Mouse (Mus musculus) myocyte (in vitro differentiated cells): ENCODE data around the gene Ccl3. TPM values are rescaled to one million over a fixed set of nuclear protein-coding genes. Genes with fewer than 3 reads are reported as not detected.

ENCODE experiments used
- H3K27me3 ChIP-seq: one replicate; pipeline ENCODE4 v1.6.1; 2011; ENCODE audit not compliant: control insufficient read depth, insufficient read depth, insufficient read length
- H3K36me3 ChIP-seq: one replicate; pipeline ENCODE4 v1.6.1; 2011; ENCODE audit not compliant: control insufficient read depth, insufficient read depth
- H3K4me2 ChIP-seq: one replicate; pipeline ENCODE4 v1.6.1; 2011; ENCODE audit warnings: low read depth, control low read depth
- H3K4me3 ChIP-seq: one replicate; pipeline ENCODE4 v1.5.1; 2011; ENCODE audit warnings: mild to moderate bottlenecking, control low read depth, moderate library complexity
- H3K79me2 ChIP-seq: one replicate; pipeline ENCODE4 v1.6.1; 2011; ENCODE audit not compliant: control insufficient read depth, insufficient read depth
- H3ac ChIP-seq: one replicate; pipeline ENCODE4 v1.6.1; 2011; ENCODE audit not compliant: control insufficient read depth, insufficient read length
- CEBPB ChIP-seq: IDR thresholded peaks from 2 replicates; pipeline ENCODE4 v1.6.1; 2011; ENCODE audit warnings: mild to moderate bottlenecking, moderate library complexity; ENCODE audit not compliant: poor library complexity, insufficient read depth, severe bottlenecking
- E2F4 ChIP-seq: IDR thresholded peaks from one replicate; pipeline ENCODE4 v1.6.1; 2011; ENCODE audit warnings: mild to moderate bottlenecking, control low read depth, moderate library complexity; ENCODE audit not compliant: insufficient read depth
- MAX ChIP-seq: IDR thresholded peaks from one replicate; pipeline ENCODE4 v1.6.1; 2011; ENCODE audit warnings: low read depth, mild to moderate bottlenecking, control low read depth
- MYOD1 ChIP-seq, 3 experiments: IDR thresholded peaks; one replicate each; pipeline ENCODE4 v1.6.1; 2011; ENCODE audit warnings: control low read depth in 2 of 3, low read depth in 2 of 3, mild to moderate bottlenecking in 2 of 3, moderate library complexity in 1 of 3; ENCODE audit not compliant: insufficient read length in 2 of 3, control insufficient read depth in 1 of 3
- MYOG ChIP-seq, 3 experiments: IDR thresholded peaks; one replicate each; pipeline ENCODE4 v1.6.1; 2011; ENCODE audit warnings: control low read depth in 2 of 3, low read depth in 2 of 3, mild to moderate bottlenecking in 2 of 3; ENCODE audit not compliant: insufficient read length in 2 of 3, control insufficient read depth in 1 of 3, insufficient read depth in 1 of 3
- POLR2A ChIP-seq: IDR thresholded peaks from one replicate; pipeline ENCODE4 v1.6.1; 2011; ENCODE audit warnings: low read depth, mild to moderate bottlenecking, control low read depth, moderate library complexity; ENCODE audit not compliant: insufficient read length
- POLR2AphosphoS2 ChIP-seq: IDR thresholded peaks from one replicate; pipeline ENCODE4 v1.6.1; 2011; ENCODE audit warnings: low read depth, control low read depth; ENCODE audit not compliant: insufficient read length
- REST ChIP-seq: IDR thresholded peaks from one replicate; pipeline ENCODE4 v1.6.1; 2011; ENCODE audit warnings: mild to moderate bottlenecking, control low read depth, moderate library complexity; ENCODE audit not compliant: insufficient read depth, insufficient read length
- SRF ChIP-seq: IDR thresholded peaks from one replicate; pipeline ENCODE4 v1.6.1; 2011; ENCODE audit warnings: low read depth; ENCODE audit not compliant: control insufficient read depth, insufficient read length
- TCF12 ChIP-seq: IDR thresholded peaks from one replicate; pipeline ENCODE4 v1.6.1; 2011; ENCODE audit warnings: mild to moderate bottlenecking, control low read depth; ENCODE audit not compliant: poor library complexity, insufficient read depth, severe bottlenecking
- TCF3 ChIP-seq: IDR thresholded peaks from one replicate; pipeline ENCODE4 v1.6.1; 2011; ENCODE audit warnings: low read depth, control low read depth; ENCODE audit not compliant: insufficient read length
- USF1 ChIP-seq: IDR thresholded peaks from one replicate; pipeline ENCODE4 v1.6.1; 2011; ENCODE audit warnings: low read depth, mild to moderate bottlenecking, control low read depth, moderate library complexity
- polyA plus RNA-seq: library from polyadenylated mRNA; unstranded; fragments of >200 nt; fragmentation: generic; extraction: Trizol; gene quantifications from one replicate; pipeline ENCODE4 v1.2.1, GENCODE M21; 2012; ENCODE audit warnings: missing spikeins

The Ccl3 gene
- polyA plus RNA-seq, 1 experiment, result not detected

- Histone ChIP-seq H3K79me2 (no peaks in the 10 kb centered on the region), H3K4me2 (no peak overlapping the region), H3K27me3 (no peaks in the 10 kb centered on the region), H3K36me3 (no peaks in the 10 kb centered on the region), H3ac (no peak overlapping the region), H3K4me3 (no peak overlapping the region)
- no peak for TF ChIP-seq TCF3
- no peak for TF ChIP-seq CEBPB
- TF ChIP-seq MYOG (IDR thresholded peaks at IDR 0.05; ENCODE audit: control insufficient read depth in 1 of 3, insufficient read depth in 1 of 3, insufficient read length in 2 of 3, low read depth in 2 of 3), result no peak
- no peak for TF ChIP-seq SRF
- TF ChIP-seq MYOD1 (IDR thresholded peaks at IDR 0.05; ENCODE audit: control insufficient read depth in 1 of 3, insufficient read length in 2 of 3, low read depth in 2 of 3), result no peak
- no peak for TF ChIP-seq MAX
- no peak for TF ChIP-seq REST
- TF ChIP-seq E2F4, result no peak
- TF ChIP-seq POLR2A, result no peak
- no peak for TF ChIP-seq POLR2AphosphoS2
- TF ChIP-seq USF1, result no peak
- TF ChIP-seq TCF12, result no peak
Observed at GRCm38 (mm10) chr11:83639533-83639932, 9.6 kb downstream of the Ccl3 start.

GRCm38 (mm10) chr11:83638934-83639333 lies 10.2 kb downstream of the Ccl3 start:
- H3K36me3 ChIP-seq, result no peaks in the 10 kb centered on the region
- H3K4me2 ChIP-seq, result no peak overlapping the region
- no peak overlapping the region for H3K4me3 ChIP-seq
- H3K79me2 ChIP-seq, result no peaks in the 10 kb centered on the region
- no peak overlapping the region for H3ac ChIP-seq
- TF ChIP-seq MAX, result no peak
- TF ChIP-seq E2F4, result no peak
- no peak for TF ChIP-seq USF1
- TF ChIP-seq TCF3, result no peak
- no peak for TF ChIP-seq POLR2AphosphoS2
- TF ChIP-seq TCF12, result no peak
- TF ChIP-seq CEBPB, result no peak
- no peak for TF ChIP-seq POLR2A
- no peak for TF ChIP-seq SRF
- TF ChIP-seq REST, result no peak
- TF ChIP-seq MYOD1 (IDR thresholded peaks at IDR 0.05; ENCODE audit: control insufficient read depth in 1 of 3, insufficient read length in 2 of 3, low read depth in 2 of 3), result no peak
- TF ChIP-seq MYOG (IDR thresholded peaks at IDR 0.05; ENCODE audit: control insufficient read depth in 1 of 3, insufficient read depth in 1 of 3, insufficient read length in 2 of 3, low read depth in 2 of 3), result no peak
- H3K27me3 ChIP-seq, result no peaks in the 10 kb centered on the region

- no peak overlapping the region for H3ac ChIP-seq
- no peak for TF ChIP-seq MAX
- TF ChIP-seq POLR2A, result no peak
- no peak for TF ChIP-seq E2F4
- no peaks in the 10 kb centered on the region for H3K36me3 ChIP-seq
- no peak overlapping the region for H3K4me2 ChIP-seq
- no peaks in the 10 kb centered on the region for H3K79me2 ChIP-seq
- H3K4me3 ChIP-seq, result no peak overlapping the region
- H3K27me3 ChIP-seq, result no peaks in the 10 kb centered on the region
Observed at GRCm38 (mm10) chr11:83636742-83637235, 12.4 kb downstream of the Ccl3 start.

GRCm38 (mm10) chr11:83634898-83635297 lies 14.3 kb downstream of the Ccl3 start:
- H3K36me3 ChIP-seq, result no peaks in the 10 kb centered on the region
- H3K4me2 ChIP-seq, result no peak overlapping the region
- TF ChIP-seq MAX, result no peak
- TF ChIP-seq TCF12, result no peak
- no peak for TF ChIP-seq REST
- TF ChIP-seq SRF, result no peak
- no peak for TF ChIP-seq MYOG (IDR thresholded peaks at IDR 0.05; ENCODE audit: control insufficient read depth in 1 of 3, insufficient read depth in 1 of 3, insufficient read length in 2 of 3, low read depth in 2 of 3)
- TF ChIP-seq TCF3, result no peak
- TF ChIP-seq USF1, result no peak
- no peak for TF ChIP-seq CEBPB
- TF ChIP-seq POLR2A, result no peak
- TF ChIP-seq E2F4, result no peak
- TF ChIP-seq POLR2AphosphoS2, result no peak
- TF ChIP-seq MYOD1 (IDR thresholded peaks at IDR 0.05; ENCODE audit: control insufficient read depth in 1 of 3, insufficient read length in 2 of 3, low read depth in 2 of 3), result no peak
- no peak overlapping the region for H3K4me3 ChIP-seq
- no peak overlapping the region for H3ac ChIP-seq
- H3K79me2 ChIP-seq, result no peaks in the 10 kb centered on the region
- H3K27me3 ChIP-seq, result no peaks in the 10 kb centered on the region

- Histone ChIP-seq H3K4me3 (no peak overlapping the region), H3K36me3 (no peaks in the 10 kb centered on the region), H3K4me2 (no peak overlapping the region), H3K27me3 (no peaks in the 10 kb centered on the region), H3K79me2 (no peaks in the 10 kb centered on the region), H3ac (no peak overlapping the region)
- TF ChIP-seq E2F4 (no peak), SRF (no peak), USF1 (no peak), TCF3 (no peak), MYOG (IDR thresholded peaks at IDR 0.05; ENCODE audit: control insufficient read depth in 1 of 3, insufficient read depth in 1 of 3, insufficient read length in 2 of 3, low read depth in 2 of 3) (no peak), MYOD1 (IDR thresholded peaks at IDR 0.05; ENCODE audit: control insufficient read depth in 1 of 3, insufficient read length in 2 of 3, low read depth in 2 of 3) (no peak), TCF12 (no peak), CEBPB (no peak), MAX (no peak), POLR2AphosphoS2 (no peak), REST (no peak), POLR2A (no peak)
Observed at GRCm38 (mm10) chr11:83634425-83634824, 14.7 kb downstream of the Ccl3 start.
